ENCODE assay signal across 8 mouse cellular contexts in genomic region chr5:139826357-139827055, GRCm38 (mm10). TPM values are rescaled to one million over a fixed set of nuclear protein-coding genes. Genes with fewer than 3 reads are reported as not detected.
DNase-seq lines count a peak whose midpoint lies in the region; ATAC-seq and TF ChIP-seq lines count a peak whose summit lies in the region.

Gene Gm26938 (minus strand): TSS chr5:139826407.
Gene Psmg3 (minus strand): TSS chr5:139826885.

- TF ChIP-seq POLR2A in bone marrow, adult 2 months (IDR thresholded peaks at IDR 0.05; ENCODE audit: borderline replicate concordance, control insufficient read depth, low read depth, low read length) = peak; percentile 72

- DNase-seq in A20 (ENCODE audit: low read depth, low spot score) = peak; percentile 93
- DNase-seq in embryonic facial prominence, embryonic 14.5 days (ENCODE audit: low spot score) = peak; percentile 86
- peak; percentile 93 for DNase-seq in heart, adult 8-10 months (ENCODE audit: low spot score)
- peak; percentile 82 to 91 for DNase-seq in kidney, adult 8-10 months
- DNase-seq in spleen, adult 18-20 months = peak; percentile 73 to 90

- H3K4me2 ChIP-seq in embryonic facial prominence, embryonic 14.5 days (ENCODE audit: low read depth, low read length) = peak within 1 kb of the TSS; percentile 92
- peak within 1 kb of the TSS; percentile 98 for H3K4me2 ChIP-seq in limb, embryonic 13.5 days (replicated peaks)
- peak within 1 kb of the TSS; percentile 93 for H3K4me2 ChIP-seq in midbrain, embryonic 15.5 days

- no peaks in the 10 kb centered on the region for H3K27me3 ChIP-seq in embryonic facial prominence, embryonic 14.5 days (replicated peaks; ENCODE audit: control insufficient read depth, insufficient read depth, low read length)
- H3K27me3 ChIP-seq in limb, embryonic 13.5 days = no peaks in the 10 kb centered on the region
- H3K27me3 ChIP-seq in midbrain, embryonic 15.5 days (replicated peaks) = no peaks in the 10 kb centered on the region

- peak within 1 kb of the TSS; percentile 98 for H3K4me3 ChIP-seq in bone marrow, adult 2 months (replicated peaks; ENCODE audit: control insufficient read depth, low read depth, low read length)
- peak within 1 kb of the TSS; percentile 69 for H3K4me3 ChIP-seq in embryonic facial prominence, embryonic 14.5 days (ENCODE audit: low read depth, low read length)
- peak within 1 kb of the TSS; percentile 94 for H3K4me3 ChIP-seq in limb, embryonic 13.5 days
- H3K4me3 ChIP-seq in midbrain, embryonic 15.5 days = peak within 1 kb of the TSS; percentile 83

- WGBS in bone marrow, adult 2 months = under 1% methylated on average over 43 of the region's 43 CpGs
- WGBS in embryonic facial prominence, embryonic 14.5 days = 1% methylated on average over 42 of the region's 43 CpGs
- WGBS in limb, embryonic 13.5 days = under 1% methylated on average over 43 of the region's 43 CpGs
- WGBS in midbrain, embryonic 15.5 days = under 1% methylated on average over 43 of the region's 43 CpGs

- no peaks in the 10 kb centered on the region for H3K9me3 ChIP-seq in embryonic facial prominence, embryonic 14.5 days (ENCODE audit: control insufficient read depth, low read length)
- H3K9me3 ChIP-seq in limb, embryonic 13.5 days = no peaks in the 10 kb centered on the region
- no peaks in the 10 kb centered on the region for H3K9me3 ChIP-seq in midbrain, embryonic 15.5 days

- TF ChIP-seq CTCF in bone marrow, adult 2 months (IDR thresholded peaks at IDR 0.05; ENCODE audit: control insufficient read depth, insufficient read depth, low read length) = peak; percentile 22; the same call in 1 of the 2 replicates

- peak within 1 kb of the TSS; percentile 69 for H3K27ac ChIP-seq in bone marrow, adult 2 months (ENCODE audit: control insufficient read depth, insufficient read depth, low read depth, low read length, poor library complexity)
- peak within 1 kb of the TSS; percentile 46 for H3K27ac ChIP-seq in embryonic facial prominence, embryonic 14.5 days (replicated peaks; ENCODE audit: low read depth, low read length)
- peak within 1 kb of the TSS; percentile 70; the same call in 1 of the 2 replicates for H3K27ac ChIP-seq in limb, embryonic 13.5 days
- peak within 1 kb of the TSS; percentile 83 for H3K27ac ChIP-seq in midbrain, embryonic 15.5 days

- peak; percentile 89 for ATAC-seq in embryonic facial prominence, embryonic 14.5 days (ENCODE audit: low read depth)
- ATAC-seq in limb, embryonic 13.5 days (ENCODE audit: low FRiP score, low read depth) = peak; percentile 87
- peak; percentile 88 for ATAC-seq in midbrain, embryonic 15.5 days (replicated peaks)

- H3K9ac ChIP-seq in embryonic facial prominence, embryonic 14.5 days (ENCODE audit: low read depth, low read length) = peak within 1 kb of the TSS; percentile 68
- peak within 1 kb of the TSS; percentile 89 for H3K9ac ChIP-seq in limb, embryonic 13.5 days
- H3K9ac ChIP-seq in midbrain, embryonic 15.5 days = peak within 1 kb of the TSS; percentile 83

- H3K36me3 ChIP-seq in embryonic facial prominence, embryonic 14.5 days (ENCODE audit: control insufficient read depth, insufficient read depth, low read length) = peaks cover 28% of the 10 kb centered on the region
- peaks cover 32% of the 10 kb centered on the region for H3K36me3 ChIP-seq in limb, embryonic 13.5 days
- H3K36me3 ChIP-seq in midbrain, embryonic 15.5 days (replicated peaks) = peaks cover 3% of the 10 kb centered on the region; the same call in 1 of the 2 replicates

- peaks cover 2% of the 10 kb centered on the region; the same call in 1 of the 2 replicates for H3K4me1 ChIP-seq in bone marrow, adult 2 months (ENCODE audit: control insufficient read depth, insufficient read depth, low read length)
- peaks cover 8% of the 10 kb centered on the region; the same call in 1 of the 2 replicates for H3K4me1 ChIP-seq in embryonic facial prominence, embryonic 14.5 days (ENCODE audit: control insufficient read depth, insufficient read depth, low read length)
- H3K4me1 ChIP-seq in limb, embryonic 13.5 days = peaks cover 21% of the 10 kb centered on the region
- H3K4me1 ChIP-seq in midbrain, embryonic 15.5 days = peaks cover 18% of the 10 kb centered on the region

RNA-seq across cellular contexts. Expression of gene Gm26938, which starts in this region (rescaled TPM):
- not detected in 2 replicates for polyA plus RNA-seq in bone marrow, adult 2 months (2011; ENCODE audit: insufficient read depth, insufficient read length, low replicate concordance, missing spikeins)
- not detected in 2 replicates for polyA plus RNA-seq in embryonic facial prominence, embryonic 14.5 days (2014; fragmentation: Nextera tagmentation; extraction: Ambion mirVana)
- total RNA-seq in heart, adult 8-10 months (2022) = not detected
- not detected in 2 replicates for polyA plus RNA-seq in limb, embryonic 13.5 days (2015; fragmentation: Nextera tagmentation; extraction: Ambion mirVana)
- polyA plus RNA-seq in midbrain, embryonic 15.5 days (2015; fragmentation: Nextera tagmentation; extraction: Ambion mirVana) = not detected in 2 replicates

RNA-seq across cellular contexts. Expression of gene Psmg3, which starts in this region (rescaled TPM):
- polyA plus RNA-seq in bone marrow, adult 2 months (2011; ENCODE audit: insufficient read depth, insufficient read length, low replicate concordance, missing spikeins) = 35.8 and 48.1 TPM in 2 replicates
- 61.2 and 61.8 TPM in 2 replicates for polyA plus RNA-seq in embryonic facial prominence, embryonic 14.5 days (2014; fragmentation: Nextera tagmentation; extraction: Ambion mirVana)
- total RNA-seq in heart, adult 8-10 months (2022) = 10 to 100 TPM in 1 of 4 experiments, 1 to 10 TPM in 3; 7.0 to 10.6 (median 9.1) TPM
- polyA plus RNA-seq in limb, embryonic 13.5 days (2015; fragmentation: Nextera tagmentation; extraction: Ambion mirVana) = 68.3 and 80.7 TPM in 2 replicates
- 74.0 and 78.2 TPM in 2 replicates for polyA plus RNA-seq in midbrain, embryonic 15.5 days (2015; fragmentation: Nextera tagmentation; extraction: Ambion mirVana)

Comparison
In these comparisons a context has a peak if more than half of its experiments do, and no peak if none do; other contexts are left out.
1. Peak in every context shown above with its lines: DNase-seq, ATAC-seq, H3K4me3 ChIP-seq and H3K27ac ChIP-seq.